Mouse (Mus musculus): ENCODE results near the gene Nxnl1. TPM values are rescaled to one million over a fixed set of nuclear protein-coding genes. Genes with fewer than 3 reads are reported as not detected.

The Nxnl1 gene
- polyA plus RNA-seq, 1 experiment from 2014 or later, result not detected

DNA sequence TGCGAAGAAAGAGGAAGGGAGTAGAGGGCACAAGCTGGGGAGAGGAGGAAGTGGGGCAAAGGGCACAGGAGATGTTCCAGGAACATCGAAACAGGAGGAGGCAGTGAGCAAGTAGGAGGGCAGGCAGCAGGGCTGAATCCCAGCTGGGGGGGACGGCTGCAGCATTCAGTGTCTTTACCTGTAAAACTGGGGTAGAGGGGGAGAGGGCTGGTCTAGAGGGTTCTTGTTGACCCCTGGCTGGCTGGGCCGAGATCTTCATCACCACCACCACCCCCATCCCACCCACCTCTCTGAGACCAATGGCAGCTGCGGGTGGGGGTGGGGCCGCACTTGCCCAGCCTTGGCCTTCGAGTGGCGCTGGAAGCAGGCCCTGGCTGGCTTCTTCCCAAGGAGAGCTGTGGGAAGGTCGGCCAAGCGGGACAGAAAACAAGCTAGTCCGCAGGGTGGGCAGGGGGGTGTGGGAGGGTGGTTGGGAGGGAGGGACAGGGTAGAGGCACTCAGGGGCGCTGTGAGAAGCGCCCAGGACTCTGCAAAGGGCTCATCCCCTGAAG, 2.1 kb upstream of the Nxnl1 start, which contains the start of gene Slc27a1:
Gene Slc27a1 (plus strand): TSS at position 496 of the 551 bp plus-strand sequence.
- H3K9me3 ChIP-seq (replicated peaks), result no peaks in the 10 kb centered on the region
- WGBS, result 17% methylated on average over 13 of the region's 13 CpGs
- peaks cover 39% of the 10 kb centered on the region for H3K4me1 ChIP-seq (replicated peaks)
- H3K36me3 ChIP-seq, result no peaks in the 10 kb centered on the region
- H3K27ac ChIP-seq, result peak within 1 kb of the TSS; percentile 78
- peak within 1 kb of the TSS; percentile 70 for H3K4me3 ChIP-seq
- peak within 1 kb of the TSS; percentile 95 for H3K4me2 ChIP-seq
- peak within 1 kb of the TSS; percentile 60 for H3K9ac ChIP-seq
- peak; percentile 8; the same call in 1 of the 2 replicates for ATAC-seq (replicated peaks; ENCODE audit: insufficient number of reproducible peaks, insufficient read depth, low FRiP score, low read depth)
- H3K27me3 ChIP-seq, result 0 out of 2 replicates have a peak, but pooled peaks cover 5% of the 10 kb centered on the region

DNA sequence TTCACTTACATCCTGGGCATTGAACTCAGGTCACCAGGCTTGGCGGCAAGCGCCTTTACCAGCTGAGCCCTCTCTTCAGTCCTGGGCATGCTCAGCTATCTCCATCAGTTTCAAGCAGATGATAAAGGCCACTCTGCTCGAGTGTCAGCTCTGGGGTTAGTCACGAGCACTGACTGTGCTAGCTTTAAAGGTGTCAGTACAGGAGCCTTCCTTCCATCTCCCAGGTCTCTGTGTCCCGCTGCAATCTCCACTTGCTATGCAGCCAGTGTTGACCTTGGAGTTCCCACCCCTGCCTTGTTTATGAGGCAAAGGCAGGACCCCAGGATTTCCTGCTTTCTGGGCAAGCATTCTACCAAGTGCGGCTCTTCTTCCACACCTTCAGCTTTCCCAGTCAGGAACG, 1.2 kb upstream of the Nxnl1 start:
- Histone ChIP-seq H3K36me3 (no peaks in the 10 kb centered on the region), H3K27ac (no peak overlapping the region), H3K4me1 (replicated peaks) (peaks cover 38% of the 10 kb centered on the region), H3K4me2 (no peak overlapping the region), H3K27me3 (peaks cover 6% of the 10 kb centered on the region), H3K9ac (no peak overlapping the region), H3K9me3 (replicated peaks) (no peaks in the 10 kb centered on the region), H3K4me3 (no peak overlapping the region)
- no peak for ATAC-seq (replicated peaks; ENCODE audit: insufficient number of reproducible peaks, insufficient read depth, low FRiP score, low read depth)
- 60% methylated on average over 7 of the region's 7 CpGs for WGBS

DNA sequence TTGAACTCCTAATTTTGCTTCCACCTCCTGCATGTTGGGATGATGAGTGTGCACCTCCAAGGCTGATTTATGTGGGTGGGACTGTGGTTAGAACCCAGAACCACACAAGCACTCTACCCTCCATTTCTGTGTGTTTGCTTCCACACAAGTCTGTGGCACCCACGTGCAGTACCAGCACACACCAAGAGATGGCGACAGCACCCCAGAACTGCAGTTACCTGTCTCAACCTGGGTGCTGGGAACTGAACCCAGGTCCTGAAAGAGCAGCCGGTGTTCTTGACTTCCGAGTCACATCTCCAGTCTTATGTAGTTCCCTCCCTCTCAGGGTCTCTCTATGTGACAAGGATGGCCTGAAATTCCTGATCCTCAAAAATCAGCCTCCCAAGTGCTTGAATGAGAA, 2.4 kb downstream of the Nxnl1 start:
- no peak overlapping the region for H3K4me3 ChIP-seq
- no peaks in the 10 kb centered on the region for H3K9me3 ChIP-seq (replicated peaks)
- no peak overlapping the region for H3K4me2 ChIP-seq
- ATAC-seq (replicated peaks; ENCODE audit: insufficient number of reproducible peaks, insufficient read depth, low FRiP score, low read depth), result no peak
- peaks cover 19% of the 10 kb centered on the region for H3K4me1 ChIP-seq (replicated peaks)
- H3K27ac ChIP-seq, result no peak overlapping the region
- peaks cover 37% of the 10 kb centered on the region for H3K27me3 ChIP-seq
- no peaks in the 10 kb centered on the region for H3K36me3 ChIP-seq
- no peak overlapping the region for H3K9ac ChIP-seq
- 84% methylated on average over 4 of the region's 4 CpGs for WGBS

- WGBS, result under 1% methylated on average over 33 of the region's 33 CpGs
- H3K36me3 ChIP-seq, result no peaks in the 10 kb centered on the region
- H3K9me3 ChIP-seq (replicated peaks), result no peaks in the 10 kb centered on the region
- ATAC-seq (replicated peaks; ENCODE audit: insufficient number of reproducible peaks, insufficient read depth, low FRiP score, low read depth), result no peak; the same call in 1 of the 2 replicates
- peaks cover 20% of the 10 kb centered on the region for H3K4me1 ChIP-seq (replicated peaks)
- H3K27ac ChIP-seq, result no peak overlapping the region
- peaks cover 50% of the 10 kb centered on the region for H3K27me3 ChIP-seq
- H3K9ac ChIP-seq, result no peak overlapping the region
- H3K4me2 ChIP-seq, result peak overlapping the region; percentile 53
- peak overlapping the region; percentile 26 for H3K4me3 ChIP-seq
Observed at GRCm38 (mm10) chr8:71562751-71563150, 3.6 kb downstream of the Nxnl1 start.

- H3K4me3 ChIP-seq, result no peak overlapping the region
- no peaks in the 10 kb centered on the region for H3K9me3 ChIP-seq (replicated peaks)
- peaks cover 20% of the 10 kb centered on the region for H3K4me1 ChIP-seq (replicated peaks)
- no peak overlapping the region for H3K27ac ChIP-seq
- no peak overlapping the region for H3K4me2 ChIP-seq
- no peaks in the 10 kb centered on the region for H3K36me3 ChIP-seq
- no peak for ATAC-seq (replicated peaks; ENCODE audit: insufficient number of reproducible peaks, insufficient read depth, low FRiP score, low read depth)
- no peak overlapping the region for H3K9ac ChIP-seq
- peaks cover 63% of the 10 kb centered on the region for H3K27me3 ChIP-seq
- WGBS, result 2% methylated on average over 15 of the region's 15 CpGs
Observed at GRCm38 (mm10) chr8:71561401-71561800, 5.0 kb downstream of the Nxnl1 start.

- Histone ChIP-seq H3K4me3 (no peak overlapping the region), H3K4me1 (replicated peaks) (peaks cover 20% of the 10 kb centered on the region), H3K27me3 (peaks cover 68% of the 10 kb centered on the region), H3K9me3 (replicated peaks) (no peaks in the 10 kb centered on the region), H3K36me3 (no peaks in the 10 kb centered on the region), H3K9ac (no peak overlapping the region), H3K4me2 (no peak overlapping the region), H3K27ac (no peak overlapping the region)
- ATAC-seq (replicated peaks; ENCODE audit: insufficient number of reproducible peaks, insufficient read depth, low FRiP score, low read depth), result no peak
- WGBS, result 83% methylated on average over 5 of the region's 5 CpGs
Observed at GRCm38 (mm10) chr8:71560765-71561164, 5.6 kb downstream of the Nxnl1 start.

GRCm38 (mm10) chr8:71560071-71560470, 6.3 kb downstream of the Nxnl1 start:
- 67% methylated on average over 3 of the region's 3 CpGs for WGBS

DNA sequence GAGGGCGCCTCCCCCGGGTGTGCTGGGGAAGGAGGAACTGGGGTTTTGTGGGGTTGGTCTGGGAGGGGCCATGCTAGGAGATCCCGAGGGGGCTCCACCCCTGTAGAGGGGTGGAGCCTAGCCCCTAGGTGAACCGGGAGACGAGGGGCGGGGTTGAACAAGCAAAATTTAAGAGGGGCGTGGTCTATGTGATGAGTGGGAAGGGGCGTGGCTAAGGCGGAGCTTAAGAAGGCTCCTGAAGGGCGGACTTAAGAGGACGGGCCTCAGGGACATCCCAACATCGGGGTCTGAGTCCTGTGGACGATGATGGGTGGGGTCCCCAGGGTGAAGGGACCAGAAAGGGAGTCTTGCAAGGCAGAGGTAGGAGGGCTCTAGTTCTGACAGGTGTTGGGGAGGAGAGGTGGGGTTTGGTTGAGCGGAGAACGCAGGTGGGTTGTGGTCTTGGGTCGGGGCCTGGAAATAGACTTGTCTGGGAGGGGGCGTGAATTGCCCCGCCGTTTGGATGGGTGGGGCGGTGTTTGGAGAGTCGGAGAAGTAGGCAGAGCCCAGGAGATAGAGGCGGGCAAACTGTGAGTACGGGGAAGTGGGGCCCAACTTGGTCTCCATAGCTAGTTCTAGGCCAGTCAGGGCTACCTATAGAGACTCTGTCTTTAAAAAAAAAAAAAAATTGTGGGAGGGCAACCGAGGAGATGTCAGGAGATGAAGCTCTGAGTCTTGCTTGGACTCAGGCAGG, 7.3 kb downstream of the Nxnl1 start:
- H3K36me3 ChIP-seq, result no peaks in the 10 kb centered on the region
- WGBS, result 2% methylated on average over 24 of the region's 24 CpGs
- H3K27ac ChIP-seq, result no peak overlapping the region
- H3K27me3 ChIP-seq, result peaks cover 73% of the 10 kb centered on the region
- H3K4me1 ChIP-seq (replicated peaks), result peaks cover 20% of the 10 kb centered on the region
- peak overlapping the region; percentile 66 for H3K4me2 ChIP-seq
- peak overlapping the region; percentile 48 for H3K4me3 ChIP-seq
- no peaks in the 10 kb centered on the region for H3K9me3 ChIP-seq (replicated peaks)
- ATAC-seq (replicated peaks; ENCODE audit: insufficient number of reproducible peaks, insufficient read depth, low FRiP score, low read depth), result peak; percentile 23; the same call in 1 of the 2 replicates
- H3K9ac ChIP-seq, result 0 out of 2 replicates have a peak overlapping the region, but pooled peaks have one; percentile 21

More at GRCm38 (mm10) chr8:71560071-71560470, 6.3 kb downstream of the Nxnl1 start:
- no peak overlapping the region for H3K4me3 ChIP-seq
- no peaks in the 10 kb centered on the region for H3K9me3 ChIP-seq (replicated peaks)
- no peaks in the 10 kb centered on the region for H3K36me3 ChIP-seq
- ATAC-seq (replicated peaks; ENCODE audit: insufficient number of reproducible peaks, insufficient read depth, low FRiP score, low read depth), result no peak
- H3K4me1 ChIP-seq (replicated peaks), result peaks cover 20% of the 10 kb centered on the region
- H3K27ac ChIP-seq, result no peak overlapping the region
- H3K4me2 ChIP-seq, result no peak overlapping the region
- no peak overlapping the region for H3K9ac ChIP-seq
- H3K27me3 ChIP-seq, result peaks cover 73% of the 10 kb centered on the region

DNA sequence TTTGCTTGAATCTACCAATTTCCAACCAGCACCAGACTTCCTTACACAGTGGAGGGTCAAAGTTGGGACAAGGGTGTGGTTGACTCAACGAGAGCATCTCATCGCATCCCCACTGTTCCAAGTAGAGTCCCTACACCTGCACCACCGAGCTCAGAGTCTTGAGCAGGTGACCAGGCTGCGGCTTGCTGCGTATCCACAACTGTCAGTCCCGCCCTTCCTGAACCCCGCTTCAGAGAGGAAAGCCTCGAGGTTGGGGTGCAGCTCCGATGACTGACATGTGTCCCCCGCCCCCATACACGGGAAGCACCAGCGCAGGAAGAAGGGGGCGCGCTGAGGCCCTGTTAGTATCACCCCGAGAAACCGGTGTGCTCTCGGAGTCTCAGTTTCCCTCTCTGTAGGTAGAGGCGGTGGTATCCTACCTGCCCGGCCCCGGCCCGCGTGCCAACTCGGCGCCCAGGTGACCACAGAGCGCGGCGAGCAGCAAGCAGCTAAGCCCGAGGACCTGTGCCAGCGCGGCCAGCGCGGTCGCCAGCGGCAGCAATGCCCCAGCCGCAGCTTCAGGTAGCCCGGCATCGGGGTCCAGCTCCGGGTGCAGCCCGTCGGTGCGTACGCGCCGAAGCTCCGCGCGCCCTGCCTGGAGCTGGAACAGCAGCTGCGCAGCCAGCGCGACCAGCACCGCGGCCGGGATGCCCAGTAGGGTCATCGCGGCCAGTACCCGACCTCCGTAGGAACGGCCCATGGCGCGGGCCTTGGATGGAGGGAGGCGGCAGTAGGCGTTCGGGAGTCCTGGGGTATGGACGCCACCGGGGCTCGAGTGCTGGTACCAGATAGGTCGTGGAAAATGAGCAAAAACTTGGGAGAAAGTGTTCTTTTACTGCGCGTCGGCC, 8.1 kb downstream of the Nxnl1 start, which contains the start of gene Tmem221:
Gene Tmem221 (minus strand): TSS at position 801 of the 887 bp plus-strand sequence.
- Histone ChIP-seq H3K9ac (0 out of 2 replicates have a peak within 1 kb of the TSS, but pooled peaks have one; percentile 21), H3K4me1 (replicated peaks) (peaks cover 20% of the 10 kb centered on the region), H3K9me3 (replicated peaks) (no peaks in the 10 kb centered on the region), H3K27me3 (peaks cover 70% of the 10 kb centered on the region), H3K27ac (no peak within 1 kb of the TSS), H3K4me2 (peak within 1 kb of the TSS; percentile 66), H3K36me3 (no peaks in the 10 kb centered on the region), H3K4me3 (peak within 1 kb of the TSS; percentile 48)
- 4% methylated on average over 70 of the region's 70 CpGs for WGBS
- ATAC-seq (replicated peaks; ENCODE audit: insufficient number of reproducible peaks, insufficient read depth, low FRiP score, low read depth), result peak; percentile 10; the same call in 1 of the 2 replicates

- Histone ChIP-seq H3K27me3 (peaks cover 42% of the 10 kb centered on the region), H3K4me3 (no peak overlapping the region), H3K9ac (no peak overlapping the region), H3K36me3 (no peaks in the 10 kb centered on the region), H3K9me3 (replicated peaks) (no peaks in the 10 kb centered on the region), H3K4me2 (no peak overlapping the region), H3K27ac (0 out of 2 replicates have a peak overlapping the region, but pooled peaks have one; percentile 34), H3K4me1 (replicated peaks) (peaks cover 12% of the 10 kb centered on the region)
- 78% methylated on average over 2 of the region's 2 CpGs for WGBS
- no peak; the same call in 1 of the 2 replicates for ATAC-seq (replicated peaks; ENCODE audit: insufficient number of reproducible peaks, insufficient read depth, low FRiP score, low read depth)
Observed at GRCm38 (mm10) chr8:71554644-71555043, 11.8 kb downstream of the Nxnl1 start.

DNA sequence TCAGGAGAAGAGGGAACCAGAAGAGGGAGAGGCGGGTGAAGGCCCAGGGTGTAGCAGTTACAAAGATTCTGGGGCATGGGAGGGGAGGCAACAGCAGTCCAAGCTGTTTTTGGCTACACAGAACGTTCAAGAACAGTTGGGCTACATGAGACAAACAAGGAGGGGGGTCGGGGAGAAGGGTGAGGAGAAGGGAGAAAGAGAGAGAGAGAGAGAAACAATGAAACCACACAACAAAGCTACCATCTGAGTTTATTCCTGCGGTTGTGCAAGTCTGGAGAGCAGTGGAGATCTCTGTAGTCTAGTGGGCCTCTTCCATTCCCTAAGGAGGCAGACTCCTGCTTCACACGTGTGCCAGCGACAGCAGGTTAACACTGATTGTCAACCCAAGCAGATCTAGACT, 12.4 kb downstream of the Nxnl1 start:
- Histone ChIP-seq H3K4me2 (no peak overlapping the region), H3K4me3 (no peak overlapping the region), H3K9me3 (replicated peaks) (no peaks in the 10 kb centered on the region), H3K36me3 (no peaks in the 10 kb centered on the region), H3K4me1 (replicated peaks) (peaks cover 9% of the 10 kb centered on the region), H3K9ac (no peak overlapping the region), H3K27ac (0 out of 2 replicates have a peak overlapping the region, but pooled peaks have one; percentile 34), H3K27me3 (peaks cover 36% of the 10 kb centered on the region)
- 69% methylated on average over 6 of the region's 6 CpGs for WGBS
- no peak for ATAC-seq (replicated peaks; ENCODE audit: insufficient number of reproducible peaks, insufficient read depth, low FRiP score, low read depth)
